Mouse (Mus musculus) spleen, adult 2 months (tissue): ENCODE measurements around the gene Pde4c. TPM values are rescaled to one million over a fixed set of nuclear protein-coding genes. Genes with fewer than 3 reads are reported as not detected.

Experiments
- DNase-seq, 2 experiments: peaks; one replicate each; pipeline versions ENCODE4 v3.0.0 to v3.0.0-alpha.2; 2012 to 2021; ENCODE audit warnings: low spot score in 2 of 2, low read depth in 1 of 2
- H3K27ac ChIP-seq: fragments of 200-500 bp; 2 replicates; pipeline ENCODE4 v1.5.1; 2012; ENCODE audit warnings: low read length, inconsistent platforms; ENCODE audit not compliant: insufficient read depth
- H3K27me3 ChIP-seq: fragments of 200-500 bp; 2 replicates; pipeline ENCODE4 v1.6.1; 2012; ENCODE audit warnings: mild to moderate bottlenecking, moderate library complexity, low read length, inconsistent platforms; ENCODE audit not compliant: control insufficient read depth, insufficient read depth
- H3K36me3 ChIP-seq: fragments of 200-500 bp; 2 replicates; pipeline ENCODE4 v1.6.1; 2012; ENCODE audit warnings: mild to moderate bottlenecking, low read length, inconsistent platforms; ENCODE audit not compliant: control insufficient read depth, insufficient read depth
- H3K4me1 ChIP-seq: fragments of 200-500 bp; 2 replicates; pipeline ENCODE4 v1.6.1; 2011; ENCODE audit warnings: inconsistent platforms; ENCODE audit not compliant: control insufficient read depth, insufficient read depth, insufficient read length
- H3K4me3 ChIP-seq: fragments of 200-500 bp; 2 replicates; pipeline ENCODE4 v1.5.1; 2011; ENCODE audit warnings: mild to moderate bottlenecking, inconsistent platforms; ENCODE audit not compliant: insufficient read depth, insufficient read length; ENCODE audit errors: extremely low read depth
- CTCF ChIP-seq: fragments of 200-500 bp; IDR thresholded peaks from 2 replicates; pipeline ENCODE4 v1.5.1; 2011; ENCODE audit warnings: mild to moderate bottlenecking, inconsistent platforms; ENCODE audit not compliant: insufficient read depth, insufficient read length, insufficient replicate concordance; ENCODE audit errors: extremely low read depth
- POLR2A ChIP-seq: fragments of 200-500 bp; IDR thresholded peaks from 2 replicates; pipeline ENCODE4 v1.6.1; 2011; ENCODE audit warnings: low read depth, low read length, inconsistent platforms
- WGBS: fragments of 180-500 bp; shearing (Covaris S2); methylation state at CpG from one replicate; pipeline ENCODE4 v1.1.7; 2018; 5-methylcytosine and 5-hydroxymethylcytosine counted together
- polyA plus RNA-seq: library from polyadenylated mRNA; depleted of rRNA; stranded (reverse); fragments of >200 nt; gene quantifications from 2 replicates; pipeline ENCODE4 v1.2.3, GENCODE M21; 2012

The Pde4c gene
- polyA plus RNA-seq, 1 experiment = 2.8 TPM

DNA sequence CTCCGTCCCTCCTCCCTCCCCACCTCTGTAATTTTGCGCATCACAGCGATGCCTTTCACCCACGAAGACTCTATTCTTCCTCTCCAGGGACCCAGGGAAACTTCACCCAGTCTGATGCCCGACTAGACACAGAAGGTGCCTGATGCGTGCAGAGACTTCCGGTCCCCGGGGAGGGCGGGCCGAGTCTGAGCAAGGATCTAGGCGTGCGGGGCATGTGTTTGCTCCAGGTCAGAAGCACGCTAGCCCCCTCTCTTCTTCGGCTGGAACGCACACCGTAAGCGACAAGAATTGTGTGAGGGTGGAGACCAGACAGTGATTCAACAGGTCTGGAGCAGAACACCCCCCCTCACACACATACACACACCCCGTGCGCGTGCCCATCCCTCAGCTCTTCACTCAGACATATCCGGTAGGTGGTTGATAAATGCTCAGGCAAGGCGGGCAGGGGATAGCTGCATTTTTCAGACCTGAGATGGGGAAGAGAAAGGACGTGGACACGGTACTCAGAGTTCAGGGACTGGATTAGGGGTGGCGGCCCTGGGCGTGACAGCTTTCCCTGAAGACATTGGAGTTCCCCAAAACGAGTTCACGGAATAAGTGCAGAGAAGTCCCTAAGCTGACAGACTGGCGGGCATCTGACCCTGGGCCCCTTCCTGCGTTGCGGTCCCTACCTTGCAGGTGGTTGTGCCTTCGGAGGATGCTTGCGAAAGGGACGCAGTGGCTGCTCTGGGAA, 42.5 kb downstream of the Pde4c start:
- no peaks in the 10 kb centered on the region for H3K27me3 ChIP-seq
- peak overlapping the region; percentile 92 for H3K27ac ChIP-seq
- peaks cover 32% of the 10 kb centered on the region for H3K4me1 ChIP-seq
- peak overlapping the region; percentile 69 for H3K4me3 ChIP-seq
- peaks cover 13% of the 10 kb centered on the region for H3K36me3 ChIP-seq
- peak; percentile 73 to 88 for DNase-seq
- TF ChIP-seq CTCF = no peak
- no peak; the same call in 1 of the 2 replicates for TF ChIP-seq POLR2A
- 1% methylated on average over 34 of the region's 34 CpGs for WGBS

DNA sequence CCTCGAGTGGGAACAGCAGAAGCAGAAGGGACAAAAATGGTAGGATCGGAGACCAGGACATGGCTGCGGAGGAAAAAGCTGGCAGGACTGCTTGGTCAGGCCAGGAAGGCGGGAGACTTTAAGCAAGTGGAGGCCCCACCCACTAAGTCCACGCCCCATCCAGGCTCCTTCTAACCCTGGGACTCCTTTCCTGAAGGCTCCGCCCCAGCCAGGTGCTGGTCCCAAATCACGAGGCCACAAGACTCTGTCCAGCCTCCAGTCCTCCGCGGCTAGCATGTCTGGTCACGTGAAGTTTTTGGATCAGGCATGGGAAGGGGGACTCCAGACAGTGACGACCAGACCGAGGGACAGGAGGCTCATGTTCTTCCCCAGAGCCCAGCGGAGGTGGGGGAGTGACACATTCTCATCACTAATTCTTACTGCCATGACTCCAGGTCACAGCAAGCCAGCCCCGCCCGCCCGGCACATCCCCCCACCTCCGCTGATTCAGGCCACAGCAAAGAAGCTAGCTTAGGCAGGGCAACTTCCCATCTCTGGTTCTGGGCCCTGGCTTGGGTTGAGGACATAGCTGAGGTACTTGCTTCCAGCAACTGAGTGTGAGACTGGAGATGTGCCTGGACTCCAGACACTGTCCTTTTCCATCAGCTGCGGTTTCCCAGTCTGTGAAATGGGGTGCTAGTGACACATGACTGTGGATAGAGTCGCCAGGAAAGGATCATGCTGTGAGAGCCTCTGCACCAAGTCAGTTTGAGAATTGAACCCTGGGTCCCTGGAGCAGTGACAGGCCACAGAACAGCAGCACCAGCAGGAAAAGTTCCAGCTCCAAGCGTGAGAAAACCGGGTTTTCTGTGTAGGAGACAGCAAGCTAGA, 43.3 kb downstream of the Pde4c start:
- Histone ChIP-seq H3K27me3 (no peaks in the 10 kb centered on the region), H3K27ac (peak overlapping the region; percentile 92), H3K36me3 (peaks cover 14% of the 10 kb centered on the region), H3K4me1 (peaks cover 32% of the 10 kb centered on the region), H3K4me3 (peak overlapping the region; percentile 69)
- 21% methylated on average over 21 of the region's 21 CpGs for WGBS
- TF ChIP-seq POLR2A (peak; percentile 76; the same call in 1 of the 2 replicates), CTCF (no peak)
- DNase-seq = peak in 1 of 2 experiments; percentile 65

DNA sequence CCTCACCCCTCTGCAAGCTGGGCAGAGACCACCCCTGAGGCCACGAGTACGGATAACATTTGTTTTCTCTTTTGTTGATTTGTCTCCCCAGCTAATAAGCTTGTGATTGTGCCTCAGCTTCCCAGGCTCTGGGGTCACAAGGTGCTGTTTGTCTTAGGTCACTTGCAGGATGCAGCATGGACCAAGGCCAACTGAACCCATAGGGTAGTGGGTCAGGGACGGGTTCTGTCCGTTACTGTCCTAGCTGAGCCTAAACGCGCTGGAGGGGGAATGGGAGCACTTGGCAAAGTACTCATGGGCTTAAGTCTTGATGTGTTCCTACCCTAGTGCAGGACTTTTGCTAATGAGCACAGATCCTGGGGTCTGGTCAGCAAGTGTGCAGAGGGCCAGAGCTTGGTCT, 44.0 kb downstream of the Pde4c start:
- Histone ChIP-seq H3K27ac (peak overlapping the region; percentile 90), H3K4me1 (peaks cover 32% of the 10 kb centered on the region), H3K36me3 (peaks cover 14% of the 10 kb centered on the region), H3K27me3 (no peaks in the 10 kb centered on the region), H3K4me3 (0 out of 2 replicates have a peak overlapping the region, but pooled peaks have one; percentile 20)
- TF ChIP-seq CTCF (no peak), POLR2A (no peak)
- no peak for DNase-seq
- WGBS = 93% methylated on average over 6 of the region's 6 CpGs

DNA sequence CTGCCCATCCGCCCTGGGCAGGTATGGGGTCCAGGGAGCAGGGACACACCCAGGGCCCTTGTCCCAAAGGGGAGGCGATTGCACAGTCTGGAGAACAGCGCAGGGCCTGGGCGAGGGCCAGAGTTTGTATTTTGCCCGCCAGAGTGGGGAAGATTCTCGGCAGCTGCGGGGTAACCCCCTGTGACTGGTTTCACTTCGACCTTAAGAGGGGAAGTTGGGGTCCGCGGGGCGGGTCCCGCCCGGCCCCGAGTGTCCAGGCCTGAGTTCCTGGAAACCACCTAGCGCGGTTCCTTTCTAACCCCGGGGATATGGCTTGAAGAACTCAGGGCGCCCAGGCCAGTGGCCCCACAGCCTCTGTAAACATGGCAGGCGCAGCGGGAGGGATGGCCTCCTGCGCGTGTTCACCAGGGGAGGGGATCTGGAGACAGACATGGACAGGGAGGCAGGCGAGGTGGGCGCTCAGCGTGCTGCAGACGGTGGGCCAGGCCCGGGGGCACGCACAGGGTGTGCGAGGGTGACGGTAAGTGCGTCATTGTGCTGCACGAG, 44.8 kb downstream of the Pde4c start:
- Histone ChIP-seq H3K27me3 (no peaks in the 10 kb centered on the region), H3K36me3 (peaks cover 11% of the 10 kb centered on the region), H3K27ac (peak overlapping the region; percentile 90), H3K4me3 (peak overlapping the region; percentile 25; the same call in 1 of the 2 replicates), H3K4me1 (peaks cover 32% of the 10 kb centered on the region)
- WGBS = 55% methylated on average over 32 of the region's 32 CpGs
- DNase-seq = peak in 1 of 2 experiments; percentile 84
- no peak for TF ChIP-seq POLR2A
- TF ChIP-seq CTCF = no peak

DNA sequence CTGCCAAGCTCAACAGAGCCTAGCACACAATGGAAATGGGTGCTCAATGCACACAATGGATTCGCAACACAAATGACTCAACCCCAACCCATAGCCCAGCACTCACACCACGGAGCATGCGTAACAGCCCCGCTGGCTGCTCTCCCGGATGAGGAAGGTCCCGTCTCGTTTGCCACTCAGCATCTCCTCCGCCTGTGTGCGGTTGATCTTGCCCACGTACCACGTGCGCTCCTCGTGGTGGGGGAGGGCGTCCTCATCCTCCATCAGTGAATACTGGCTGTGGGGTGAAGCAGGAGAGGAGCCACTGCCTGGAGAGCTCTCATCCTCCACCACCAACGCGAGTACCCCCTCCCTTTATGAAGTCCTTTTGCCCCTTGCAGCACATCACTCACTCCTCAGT, 45.4 kb downstream of the Pde4c start:
- H3K4me1 ChIP-seq = peaks cover 30% of the 10 kb centered on the region
- no peak for TF ChIP-seq CTCF
- TF ChIP-seq POLR2A = no peak
- WGBS = 81% methylated on average over 16 of the region's 16 CpGs
- no peaks in the 10 kb centered on the region for H3K27me3 ChIP-seq
- H3K4me3 ChIP-seq = no peak overlapping the region
- peak in 1 of 2 experiments; percentile 45 for DNase-seq
- peaks cover 7% of the 10 kb centered on the region for H3K36me3 ChIP-seq
- peak overlapping the region; percentile 85 for H3K27ac ChIP-seq

DNA sequence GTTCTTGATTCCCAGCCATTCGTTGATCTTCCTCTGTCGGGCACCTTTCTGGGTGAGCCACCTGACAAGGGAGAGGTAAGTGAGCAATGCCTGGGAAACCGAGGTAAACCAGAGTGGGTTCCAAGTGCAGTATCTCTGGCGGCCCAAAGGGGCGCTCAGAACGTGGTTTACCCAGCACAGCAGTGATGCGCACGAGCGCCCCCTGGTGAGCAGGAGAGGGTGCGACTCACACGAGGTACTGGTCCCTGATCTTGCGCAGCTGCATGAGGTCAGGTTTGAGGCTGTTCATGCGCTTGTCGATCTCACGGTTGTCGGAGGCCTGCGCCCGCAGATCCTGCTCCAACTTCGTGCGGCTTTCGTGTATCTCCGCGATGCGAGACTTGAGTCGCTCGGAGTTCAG, 45.8 kb downstream of the Pde4c start:
- TF ChIP-seq POLR2A (no peak), CTCF (peak; percentile 100)
- Histone ChIP-seq H3K36me3 (peaks cover 3% of the 10 kb centered on the region; the same call in 1 of the 2 replicates), H3K27ac (peak overlapping the region; percentile 85), H3K27me3 (no peaks in the 10 kb centered on the region), H3K4me3 (no peak overlapping the region), H3K4me1 (peaks cover 29% of the 10 kb centered on the region)
- WGBS = 6% methylated on average over 26 of the region's 26 CpGs
- DNase-seq = peak; percentile 88 to 96

DNA sequence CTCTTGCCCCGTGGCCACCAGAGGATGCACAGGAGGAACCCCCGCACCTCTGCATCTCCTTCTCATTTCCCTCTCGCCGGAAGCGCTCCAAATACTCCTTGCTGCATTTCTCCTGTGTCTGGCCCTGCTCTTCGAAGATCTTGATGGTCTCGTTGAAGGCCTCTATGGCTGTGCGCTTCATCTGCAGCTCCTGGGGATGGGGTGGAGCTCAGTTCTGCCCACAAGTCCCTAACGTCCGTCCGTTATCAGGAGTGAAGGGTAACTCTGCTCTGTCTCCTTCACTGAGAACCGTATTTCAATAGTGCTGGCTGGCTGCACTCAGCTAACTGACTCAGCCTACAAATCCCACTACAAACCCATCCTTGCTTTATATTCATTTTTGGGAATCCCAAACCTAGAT, 46.3 kb downstream of the Pde4c start:
- DNase-seq = no peak
- WGBS = 75% methylated on average over 12 of the region's 12 CpGs
- no peak overlapping the region for H3K27ac ChIP-seq
- H3K4me3 ChIP-seq = no peak overlapping the region
- peaks cover 24% of the 10 kb centered on the region for H3K4me1 ChIP-seq
- peaks cover 1% of the 10 kb centered on the region; the same call in 1 of the 2 replicates for H3K36me3 ChIP-seq
- TF ChIP-seq POLR2A (no peak), CTCF (no peak)
- H3K27me3 ChIP-seq = no peaks in the 10 kb centered on the region
